Mouse (Mus musculus) testis, postnatal 14 days (tissue): Measurements from ENCODE around the gene Synpr.

Source experiments
- DNase-seq: peaks from one replicate; pipeline ENCODE4 v3.0.0; 2021; ENCODE audit warnings: low spot score

The Synpr gene

GRCm38 (mm10) chr14:13355569-13356362 lies 71.2 kb downstream of the Synpr start:
- no peak for DNase-seq

- DNase-seq: no peak
These were observed 72.6 kb downstream of the Synpr start for GRCm38 (mm10) chr14:13357101-13357667.

- DNase-seq: no peak
These were observed 73.5 kb downstream of the Synpr start for GRCm38 (mm10) chr14:13358037-13358436.

- no peak for DNase-seq
These were observed 76.6 kb downstream of the Synpr start for GRCm38 (mm10) chr14:13361184-13361583.

GRCm38 (mm10) chr14:13361642-13362041 lies 77.1 kb downstream of the Synpr start:
- DNase-seq: no peak

- no peak for DNase-seq
These were observed 83.7 kb downstream of the Synpr start for GRCm38 (mm10) chr14:13368309-13368708.

GRCm38 (mm10) chr14:13389081-13389480 lies 104.5 kb downstream of the Synpr start:
- no peak for DNase-seq

GRCm38 (mm10) chr14:13389954-13390353 lies 105.4 kb downstream of the Synpr start:
- DNase-seq: no peak

GRCm38 (mm10) chr14:13399226-13400020 lies 114.8 kb downstream of the Synpr start:
- DNase-seq: no peak

- DNase-seq: no peak
These were observed 127.1 kb downstream of the Synpr start for GRCm38 (mm10) chr14:13411636-13412035.

- DNase-seq: no peak
These were observed 156.1 kb downstream of the Synpr start for GRCm38 (mm10) chr14:13440723-13441122.

GRCm38 (mm10) chr14:13444908-13445307 lies 160.3 kb downstream of the Synpr start:
- no peak for DNase-seq

- no peak for DNase-seq
These were observed 169.1 kb downstream of the Synpr start for GRCm38 (mm10) chr14:13453461-13454204.

- DNase-seq: no peak
These were observed 170.4 kb downstream of the Synpr start for GRCm38 (mm10) chr14:13454991-13455390.

GRCm38 (mm10) chr14:13459333-13459732 lies 174.8 kb downstream of the Synpr start:
- no peak for DNase-seq

- DNase-seq: no peak
These were observed 184.6 kb downstream of the Synpr start for GRCm38 (mm10) chr14:13469211-13469610.

- no peak for DNase-seq
These were observed 193.2 kb downstream of the Synpr start for GRCm38 (mm10) chr14:13477821-13478220.

GRCm38 (mm10) chr14:13505355-13505754 lies 220.8 kb downstream of the Synpr start:
- peak; percentile 3 for DNase-seq

- DNase-seq: no peak
These were observed 234.1 kb downstream of the Synpr start for GRCm38 (mm10) chr14:13518608-13519139.

- DNase-seq: no peak
These were observed 234.8 kb downstream of the Synpr start for GRCm38 (mm10) chr14:13519239-13520011.

GRCm38 (mm10) chr14:13547746-13548145 lies 263.2 kb downstream of the Synpr start:
- DNase-seq: no peak
